Mouse (Mus musculus): ENCODE measurements around the gene BC030867. TPM values are rescaled to one million over a fixed set of nuclear protein-coding genes. Genes with fewer than 3 reads are reported as not detected.
A peak's percentile ranks its signal among the peaks of the same experiment; 100 is the strongest.

Gene BC030867
- polyA plus RNA-seq, 1 experiment from 2014 or later, result 19.9 TPM

DNA sequence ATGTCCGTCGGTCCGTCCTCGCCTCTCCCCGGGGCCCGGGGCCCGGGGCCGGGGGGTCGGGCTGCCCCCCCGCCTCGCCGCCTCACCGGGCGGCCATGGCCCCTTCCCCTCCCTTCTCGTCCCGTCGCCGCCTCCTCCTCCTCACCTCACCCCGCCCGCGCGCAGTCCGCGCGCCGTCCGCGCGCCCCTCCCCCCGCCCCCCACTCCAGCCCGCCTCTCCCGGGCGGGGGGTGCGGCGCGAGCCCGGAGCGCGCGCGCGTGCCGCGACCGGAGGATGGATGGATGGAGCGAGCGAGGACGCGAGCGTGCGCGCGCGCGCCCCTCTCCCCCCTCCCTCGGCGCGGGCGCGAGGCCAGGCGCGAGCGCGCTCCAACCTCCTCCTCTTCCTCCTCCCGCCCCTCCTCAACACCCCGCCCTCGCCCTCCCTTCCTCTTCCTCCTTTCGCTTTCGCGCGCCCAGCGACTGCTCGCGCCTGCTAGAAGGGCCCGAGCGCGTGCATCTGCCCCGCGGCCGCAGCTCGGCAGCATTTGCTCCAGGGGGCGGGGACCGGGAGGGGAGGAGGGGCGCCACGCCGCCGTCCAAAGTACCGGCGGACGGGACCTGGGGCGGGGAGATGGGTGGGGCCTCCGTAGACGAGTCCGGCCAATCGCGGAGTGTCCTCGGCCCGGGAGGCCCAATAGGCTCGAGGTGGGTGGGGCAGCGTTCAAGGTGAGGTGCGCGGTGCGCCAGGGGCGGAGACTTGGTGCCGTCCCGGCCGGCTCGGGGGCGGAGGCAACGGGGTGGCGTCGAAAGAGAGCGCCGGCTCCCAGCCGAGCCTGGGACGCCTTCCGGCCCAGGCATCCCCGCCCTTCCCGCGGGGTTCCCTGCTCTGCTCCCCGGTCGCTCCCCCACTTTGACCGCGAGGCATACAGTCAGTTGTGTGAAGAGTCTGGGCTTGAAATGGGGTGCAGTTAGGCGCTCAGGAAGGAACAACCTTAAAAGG is 48.1 kb downstream of the BC030867 start, which contains the start of gene Atxn7l3:
Gene Atxn7l3, minus strand, starts transcription at position 141 of the 982 bp plus-strand sequence.
- WGBS, result under 1% methylated on average over 84 of the region's 125 CpGs
- Histone ChIP-seq H3K4me3 (peak within 1 kb of the TSS; percentile 93), H3K9me3 (no peaks in the 10 kb centered on the region), H3K4me2 (peak within 1 kb of the TSS; percentile 86), H3K27me3 (no peaks in the 10 kb centered on the region), H3K4me1 (peaks cover 23% of the 10 kb centered on the region), H3K27ac (peak within 1 kb of the TSS; percentile 100), H3K9ac (peak within 1 kb of the TSS; percentile 97), H3K36me3 (peaks cover 23% of the 10 kb centered on the region)
- peak; percentile 94 for ATAC-seq (ENCODE audit: borderline replicate concordance, extremely low read depth, low FRiP score, low TSS enrichment)

GRCm38 (mm10) chr11:102297577-102298556 is 49.2 kb downstream of the BC030867 start:
- peak; percentile 19; the same call in 1 of the 2 replicates for ATAC-seq (ENCODE audit: borderline replicate concordance, extremely low read depth, low FRiP score, low TSS enrichment)
- H3K27ac ChIP-seq, result peak overlapping the region; percentile 100
- H3K36me3 ChIP-seq, result peaks cover 13% of the 10 kb centered on the region; the same call in 1 of the 2 replicates
- H3K9me3 ChIP-seq, result no peaks in the 10 kb centered on the region
- H3K4me1 ChIP-seq, result peaks cover 23% of the 10 kb centered on the region
- 23% methylated on average over 27 of the region's 27 CpGs for WGBS
- peak overlapping the region; percentile 93 for H3K4me3 ChIP-seq
- peak overlapping the region; percentile 67 for H3K9ac ChIP-seq
- H3K4me2 ChIP-seq, result peak overlapping the region; percentile 86
- no peaks in the 10 kb centered on the region for H3K27me3 ChIP-seq

DNA sequence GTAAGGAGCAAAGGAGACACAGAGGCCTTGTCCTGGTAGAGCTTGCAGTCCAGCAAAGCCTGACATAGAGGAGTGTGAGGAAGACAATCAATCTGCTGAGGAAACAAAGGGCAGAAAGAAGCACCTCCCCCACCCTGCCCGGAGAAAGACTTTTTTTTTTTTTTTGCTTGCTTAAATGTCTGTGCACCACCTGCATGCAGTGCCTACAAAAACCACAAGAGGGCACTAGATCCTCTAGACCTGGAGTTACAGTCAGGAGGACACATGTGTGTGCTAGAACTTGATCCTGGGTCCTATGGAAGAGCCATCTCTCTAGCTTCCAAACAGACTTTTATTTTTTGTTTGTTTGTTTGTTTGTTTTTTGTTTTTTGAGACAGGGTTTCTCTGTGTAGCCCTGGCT is 51.2 kb downstream of the BC030867 start:
- no peak for ATAC-seq (ENCODE audit: borderline replicate concordance, extremely low read depth, low FRiP score, low TSS enrichment)
- 13% methylated on average over 1 of the region's 1 CpGs for WGBS
- Histone ChIP-seq H3K9me3 (no peaks in the 10 kb centered on the region), H3K4me1 (peaks cover 13% of the 10 kb centered on the region), H3K4me3 (no peak overlapping the region), H3K36me3 (no peaks in the 10 kb centered on the region), H3K9ac (no peak overlapping the region), H3K27me3 (no peaks in the 10 kb centered on the region), H3K4me2 (no peak overlapping the region), H3K27ac (no peak overlapping the region)

DNA sequence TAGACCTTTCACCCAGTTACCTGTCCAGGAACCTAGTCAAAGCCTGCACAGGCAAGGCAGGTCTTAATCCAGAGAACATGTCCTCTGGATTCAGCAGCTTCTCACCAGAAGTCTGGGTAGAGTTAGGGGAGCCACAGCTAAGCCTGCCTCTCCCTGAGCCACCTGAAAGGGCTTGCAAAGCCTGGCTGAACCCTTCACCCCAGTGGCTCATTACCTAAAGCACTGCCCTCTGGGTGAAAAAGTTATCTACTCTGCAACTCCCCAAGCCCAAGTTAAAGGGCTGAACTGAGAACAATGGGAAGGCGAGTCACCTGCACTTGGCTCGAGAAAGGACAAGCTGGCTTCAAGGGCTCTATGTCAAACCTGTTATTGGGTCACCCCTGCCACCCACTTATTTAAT is 55.5 kb downstream of the BC030867 start:
- no peak overlapping the region for H3K27ac ChIP-seq
- peaks cover 24% of the 10 kb centered on the region for H3K36me3 ChIP-seq
- no peaks in the 10 kb centered on the region for H3K27me3 ChIP-seq
- 43% methylated on average over 2 of the region's 2 CpGs for WGBS
- peaks cover 5% of the 10 kb centered on the region for H3K4me1 ChIP-seq
- H3K9ac ChIP-seq, result no peak overlapping the region
- no peak overlapping the region for H3K4me2 ChIP-seq
- no peak overlapping the region for H3K4me3 ChIP-seq
- no peak for ATAC-seq (ENCODE audit: borderline replicate concordance, extremely low read depth, low FRiP score, low TSS enrichment)
- no peaks in the 10 kb centered on the region for H3K9me3 ChIP-seq

GRCm38 (mm10) chr11:102305359-102305758 is 56.7 kb downstream of the BC030867 start:
- Histone ChIP-seq H3K27ac (no peak overlapping the region), H3K36me3 (peaks cover 35% of the 10 kb centered on the region), H3K4me1 (peaks cover 17% of the 10 kb centered on the region), H3K4me2 (no peak overlapping the region), H3K9ac (no peak overlapping the region), H3K4me3 (no peak overlapping the region), H3K9me3 (no peaks in the 10 kb centered on the region), H3K27me3 (no peaks in the 10 kb centered on the region)
- whole genome bisulfite sequencing, result 38% methylated on average over 3 of the region's 3 CpGs
- no peak for ATAC-seq (ENCODE audit: borderline replicate concordance, extremely low read depth, low FRiP score, low TSS enrichment)

- no peaks in the 10 kb centered on the region for H3K9me3 ChIP-seq
- WGBS, result 82% methylated on average over 9 of the region's 9 CpGs
- H3K27ac ChIP-seq, result no peak overlapping the region
- H3K4me3 ChIP-seq, result no peak overlapping the region
- H3K4me1 ChIP-seq, result peaks cover 25% of the 10 kb centered on the region
- no peak overlapping the region for H3K4me2 ChIP-seq
- H3K27me3 ChIP-seq, result no peaks in the 10 kb centered on the region
- no peak overlapping the region for H3K9ac ChIP-seq
- H3K36me3 ChIP-seq, result peaks cover 47% of the 10 kb centered on the region
- ATAC-seq (ENCODE audit: borderline replicate concordance, extremely low read depth, low FRiP score, low TSS enrichment), result no peak
These were observed 59.4 kb downstream of the BC030867 start for GRCm38 (mm10) chr11:102308104-102308503.

DNA sequence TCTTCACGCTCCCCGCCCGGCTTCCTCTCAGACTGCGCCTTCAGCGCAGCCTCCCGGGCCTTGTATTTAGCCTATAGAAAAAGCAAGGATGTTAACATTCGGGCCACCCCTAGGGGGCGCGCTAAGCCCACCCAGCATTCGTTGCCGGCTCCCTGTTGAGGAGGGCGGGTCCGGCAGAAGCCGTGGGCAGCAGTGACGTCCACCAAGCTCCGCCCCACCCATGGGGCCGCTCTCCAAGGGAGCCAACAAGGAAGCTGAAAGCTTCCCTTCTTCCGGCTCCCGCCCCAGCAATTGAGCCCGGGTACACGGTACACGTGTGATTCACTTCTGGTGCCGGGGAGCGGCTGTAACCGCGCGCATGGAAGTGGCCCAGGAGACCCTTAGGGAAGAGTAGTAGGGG is 60.3 kb downstream of the BC030867 start:
- WGBS, result 1% methylated on average over 27 of the region's 27 CpGs
- Histone ChIP-seq H3K4me1 (peaks cover 25% of the 10 kb centered on the region), H3K4me2 (peak overlapping the region; percentile 68), H3K27me3 (no peaks in the 10 kb centered on the region), H3K9me3 (no peaks in the 10 kb centered on the region), H3K9ac (0 out of 2 replicates have a peak overlapping the region, but pooled peaks have one; percentile 4), H3K4me3 (peak overlapping the region; percentile 41), H3K36me3 (peaks cover 55% of the 10 kb centered on the region), H3K27ac (peak overlapping the region; percentile 68)
- peak; percentile 93 for ATAC-seq (ENCODE audit: borderline replicate concordance, extremely low read depth, low FRiP score, low TSS enrichment)

- Histone ChIP-seq H3K4me2 (peak overlapping the region; percentile 68), H3K36me3 (peaks cover 66% of the 10 kb centered on the region), H3K9me3 (no peaks in the 10 kb centered on the region), H3K4me1 (peaks cover 25% of the 10 kb centered on the region), H3K9ac (0 out of 2 replicates have a peak overlapping the region, but pooled peaks have one; percentile 4), H3K4me3 (peak overlapping the region; percentile 41), H3K27me3 (no peaks in the 10 kb centered on the region), H3K27ac (peak overlapping the region; percentile 68; the same call in 1 of the 2 replicates)
- no peak for ATAC-seq (ENCODE audit: borderline replicate concordance, extremely low read depth, low FRiP score, low TSS enrichment)
- 81% methylated on average over 22 of the region's 22 CpGs for WGBS
These were observed 61.3 kb downstream of the BC030867 start for GRCm38 (mm10) chr11:102309821-102310617.

GRCm38 (mm10) chr11:102310768-102311695 is 62.4 kb downstream of the BC030867 start:
- Histone ChIP-seq H3K9me3 (no peaks in the 10 kb centered on the region), H3K4me2 (no peak overlapping the region; the same call in 1 of the 2 replicates), H3K4me3 (no peak overlapping the region), H3K27ac (no peak overlapping the region), H3K27me3 (no peaks in the 10 kb centered on the region), H3K9ac (no peak overlapping the region), H3K36me3 (peaks cover 65% of the 10 kb centered on the region), H3K4me1 (peaks cover 34% of the 10 kb centered on the region)
- WGBS, result 45% methylated on average over 38 of the region's 38 CpGs
- ATAC-seq (ENCODE audit: borderline replicate concordance, extremely low read depth, low FRiP score, low TSS enrichment), result no peak

DNA sequence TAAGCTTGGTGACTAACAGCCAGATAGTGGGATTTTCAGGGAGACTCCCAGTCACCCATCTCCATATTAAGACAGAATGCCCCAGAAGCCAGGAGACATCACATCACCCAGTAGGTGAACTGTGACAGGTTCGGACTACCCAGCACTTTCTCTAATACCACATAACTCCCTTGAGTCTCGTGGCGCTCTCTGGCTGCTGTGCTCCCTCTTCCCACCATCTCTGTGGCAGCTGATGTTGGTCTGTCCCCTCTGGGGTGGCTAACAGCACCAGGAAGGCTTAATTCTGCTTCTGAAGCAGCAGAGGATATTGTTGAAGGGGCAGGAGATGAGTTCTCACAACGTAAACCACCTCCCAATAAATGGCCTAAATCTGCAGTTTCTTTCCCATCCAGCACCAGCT is 63.3 kb downstream of the BC030867 start:
- WGBS, result 86% methylated on average over 4 of the region's 4 CpGs

More for the DNA sequence above, 63.3 kb downstream of the BC030867 start:
- H3K36me3 ChIP-seq, result peaks cover 56% of the 10 kb centered on the region
- H3K27me3 ChIP-seq, result no peaks in the 10 kb centered on the region
- H3K27ac ChIP-seq, result no peak overlapping the region
- H3K4me1 ChIP-seq, result peaks cover 39% of the 10 kb centered on the region
- no peak for ATAC-seq (ENCODE audit: borderline replicate concordance, extremely low read depth, low FRiP score, low TSS enrichment)
- no peak overlapping the region for H3K4me3 ChIP-seq
- H3K4me2 ChIP-seq, result no peak overlapping the region
- no peak overlapping the region for H3K9ac ChIP-seq
- no peaks in the 10 kb centered on the region for H3K9me3 ChIP-seq
